Comparison of ENCODE assay signal across 8 mouse cellular contexts in genomic region chr15:82917207-82917844, GRCm38 (mm10).
A peak's percentile ranks its signal among the peaks of the same experiment; 100 is the strongest.
DNase-seq lines count a peak whose midpoint lies in the region; ATAC-seq and TF ChIP-seq lines count a peak whose summit lies in the region.

No protein-coding gene starts in this region.

- no peaks in the 10 kb centered on the region for H3K36me3 ChIP-seq in forebrain, embryonic 12.5 days (replicated peaks)
- no peaks in the 10 kb centered on the region for H3K36me3 ChIP-seq in intestine, embryonic 16.5 days (ENCODE audit: control insufficient read depth, insufficient read depth, low read length)
- H3K36me3 ChIP-seq in midbrain, postnatal 0 days (ENCODE audit: insufficient read depth, low read length) = no peaks in the 10 kb centered on the region
- H3K36me3 ChIP-seq in liver, embryonic 12.5 days = no peaks in the 10 kb centered on the region

- H3K4me1 ChIP-seq in forebrain, embryonic 12.5 days = peaks cover 83% of the 10 kb centered on the region
- peaks cover 28% of the 10 kb centered on the region for H3K4me1 ChIP-seq in intestine, embryonic 16.5 days (ENCODE audit: control insufficient read depth, insufficient read depth, low read length)
- peaks cover 42% of the 10 kb centered on the region for H3K4me1 ChIP-seq in midbrain, postnatal 0 days (ENCODE audit: insufficient read depth, low read length)
- H3K4me1 ChIP-seq in liver, embryonic 12.5 days = peaks cover 24% of the 10 kb centered on the region

- peak overlapping the region; percentile 90 for H3K27ac ChIP-seq in forebrain, embryonic 12.5 days
- no peak overlapping the region for H3K27ac ChIP-seq in intestine, embryonic 16.5 days (ENCODE audit: low read length)
- H3K27ac ChIP-seq in midbrain, postnatal 0 days (ENCODE audit: low read depth, low read length) = peak overlapping the region; percentile 81
- H3K27ac ChIP-seq in liver, embryonic 12.5 days = no peak overlapping the region

- DNase-seq in kidney, postnatal 10 days = peak; percentile 71
- DNase-seq in kidney, adult 8-10 months = no peak
- DNase-seq in midbrain, postnatal 0 days (ENCODE audit: low spot score) = peak; percentile 91
- no peak for DNase-seq in adrenal gland, adult 2 months
- DNase-seq in ovary, postnatal 36 days (ENCODE audit: low spot score) = no peak

- peak; percentile 50 for ATAC-seq in forebrain, embryonic 12.5 days (ENCODE audit: low FRiP score)
- no peak for ATAC-seq in intestine, embryonic 16.5 days
- ATAC-seq in midbrain, postnatal 0 days (ENCODE audit: low FRiP score) = peak; percentile 59; the same call in 1 of the 2 replicates
- ATAC-seq in liver, embryonic 12.5 days = no peak

- WGBS in forebrain, embryonic 12.5 days = 21% methylated on average over 28 of the region's 28 CpGs
- WGBS in intestine, embryonic 16.5 days = 37% methylated on average over 28 of the region's 28 CpGs
- 5% methylated on average over 28 of the region's 28 CpGs for WGBS in midbrain, postnatal 0 days
- 43% methylated on average over 28 of the region's 28 CpGs for WGBS in liver, embryonic 12.5 days (ENCODE audit: insufficient replicate concordance)

- H3K4me2 ChIP-seq in forebrain, embryonic 12.5 days = peak overlapping the region; percentile 45
- no peak overlapping the region for H3K4me2 ChIP-seq in intestine, embryonic 16.5 days (ENCODE audit: low read depth, low read length)
- H3K4me2 ChIP-seq in midbrain, postnatal 0 days (ENCODE audit: low read depth, low read length, poor library complexity, severe bottlenecking) = peak overlapping the region; percentile 53
- no peak overlapping the region for H3K4me2 ChIP-seq in liver, embryonic 12.5 days

- no peak overlapping the region for H3K4me3 ChIP-seq in forebrain, embryonic 12.5 days (replicated peaks)
- H3K4me3 ChIP-seq in intestine, embryonic 16.5 days (ENCODE audit: low read length) = no peak overlapping the region
- peak overlapping the region; percentile 21 for H3K4me3 ChIP-seq in midbrain, postnatal 0 days (ENCODE audit: low read depth, low read length)
- H3K4me3 ChIP-seq in liver, embryonic 12.5 days = no peak overlapping the region

- peaks cover 63% of the 10 kb centered on the region for H3K27me3 ChIP-seq in forebrain, embryonic 12.5 days
- H3K27me3 ChIP-seq in intestine, embryonic 16.5 days (replicated peaks; ENCODE audit: control insufficient read depth, insufficient read depth, low read length) = peaks cover 3% of the 10 kb centered on the region; the same call in 1 of the 2 replicates
- H3K27me3 ChIP-seq in midbrain, postnatal 0 days (ENCODE audit: insufficient read depth, low read length) = no peaks in the 10 kb centered on the region
- peaks cover 87% of the 10 kb centered on the region for H3K27me3 ChIP-seq in liver, embryonic 12.5 days (replicated peaks)

- H3K9ac ChIP-seq in forebrain, embryonic 12.5 days = 0 out of 2 replicates have a peak overlapping the region, but pooled peaks have one; percentile 0
- 0 out of 2 replicates have a peak overlapping the region, but pooled peaks have one; percentile 25 for H3K9ac ChIP-seq in intestine, embryonic 16.5 days (ENCODE audit: low read depth, low read length)
- peak overlapping the region; percentile 50; the same call in 1 of the 2 replicates for H3K9ac ChIP-seq in midbrain, postnatal 0 days (replicated peaks; ENCODE audit: low read length, poor library complexity, severe bottlenecking)
- H3K9ac ChIP-seq in liver, embryonic 12.5 days = no peak overlapping the region

- TF ChIP-seq CTCF in midbrain, postnatal 0 days (IDR thresholded peaks at IDR 0.05) = peak; percentile 55

- no peaks in the 10 kb centered on the region for H3K9me3 ChIP-seq in forebrain, embryonic 12.5 days
- no peaks in the 10 kb centered on the region for H3K9me3 ChIP-seq in intestine, embryonic 16.5 days (ENCODE audit: control insufficient read depth, low read length)
- no peaks in the 10 kb centered on the region for H3K9me3 ChIP-seq in midbrain, postnatal 0 days (ENCODE audit: low read length)
- H3K9me3 ChIP-seq in liver, embryonic 12.5 days (replicated peaks) = no peaks in the 10 kb centered on the region

Comparison
In these comparisons a context has a peak if more than half of its experiments do, and no peak if none do; other contexts are left out.
1. DNase-seq: peak in kidney, postnatal 10 days (single experiment) and midbrain, postnatal 0 days (single experiment); none in kidney, adult 8-10 months (0 of 2), adrenal gland, adult 2 months (single experiment) and ovary, postnatal 36 days (single experiment).
2. ATAC-seq: peak in forebrain, embryonic 12.5 days (single experiment) and midbrain, postnatal 0 days (single experiment); none in intestine, embryonic 16.5 days (single experiment) and liver, embryonic 12.5 days (single experiment).
3. H3K27ac ChIP-seq: peak in forebrain, embryonic 12.5 days (single experiment) and midbrain, postnatal 0 days (single experiment); none in intestine, embryonic 16.5 days (single experiment) and liver, embryonic 12.5 days (single experiment).
4. H3K4me2 ChIP-seq: peak in forebrain, embryonic 12.5 days (single experiment) and midbrain, postnatal 0 days (single experiment); none in intestine, embryonic 16.5 days (single experiment) and liver, embryonic 12.5 days (single experiment).